Mouse (Mus musculus): ENCODE results near the gene Olfr1337.
"Not testable (repeated sequence)": the region's sequence is repeated elsewhere in the genome, so short reads cannot be mapped to it uniquely, and the experiment has no call there.

The Olfr1337 gene

GRCm38 (mm10) chr4:118782486-118782885 is at the start of gene Olfr1337:
Gene Olfr1337 (minus strand): TSS chr4:118782586.
- in situ Hi-C loops (cut with MboI, MseI): no loop called here

DNA sequence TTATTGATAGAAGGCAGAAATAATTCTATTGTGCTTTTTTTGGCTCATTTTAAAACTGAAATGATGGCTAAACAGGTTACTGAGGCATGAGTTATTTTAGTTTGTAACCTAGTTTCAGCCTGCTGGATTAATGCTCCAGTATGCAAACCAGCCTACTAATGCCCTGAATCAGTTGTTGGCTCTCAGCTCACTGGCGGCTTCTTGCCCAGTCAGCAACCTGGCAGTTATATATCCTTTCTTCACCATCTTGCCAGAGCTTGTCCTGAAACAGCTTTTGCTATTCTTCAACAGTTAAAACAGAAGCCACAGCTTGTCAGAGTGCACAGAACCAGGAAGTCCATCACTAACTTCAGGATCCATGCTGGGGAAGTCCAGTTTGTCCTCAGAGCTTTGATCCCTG is 36.5 kb upstream of the Olfr1337 start:
- in situ Hi-C loops (cut with MboI, MseI): no loop called here

DNA sequence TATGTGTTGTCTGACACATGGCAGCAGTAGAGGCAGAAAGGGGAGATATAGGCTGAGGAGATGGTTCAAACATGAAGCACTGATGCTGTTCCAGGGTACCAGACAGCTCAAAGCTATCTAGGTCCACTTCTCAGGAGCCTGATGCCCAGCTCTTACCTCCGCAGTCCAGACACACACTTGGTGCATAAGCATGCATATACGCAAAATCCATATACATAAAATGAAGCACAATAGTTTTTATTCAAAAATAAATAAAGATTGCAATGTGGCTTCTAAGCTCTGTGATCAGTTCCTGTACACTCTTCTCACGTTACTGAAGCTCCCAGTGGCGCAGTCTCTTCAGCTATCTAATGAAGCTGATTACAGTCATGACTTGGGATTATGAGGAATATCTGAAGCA is 27.5 kb upstream of the Olfr1337 start, which contains the start of gene Olfr1335:
Olfr1335 (minus strand) TSS at position 101 of the 400 bp plus-strand sequence.
- in situ Hi-C loops (cut with MboI, MseI): no loop called here

DNA sequence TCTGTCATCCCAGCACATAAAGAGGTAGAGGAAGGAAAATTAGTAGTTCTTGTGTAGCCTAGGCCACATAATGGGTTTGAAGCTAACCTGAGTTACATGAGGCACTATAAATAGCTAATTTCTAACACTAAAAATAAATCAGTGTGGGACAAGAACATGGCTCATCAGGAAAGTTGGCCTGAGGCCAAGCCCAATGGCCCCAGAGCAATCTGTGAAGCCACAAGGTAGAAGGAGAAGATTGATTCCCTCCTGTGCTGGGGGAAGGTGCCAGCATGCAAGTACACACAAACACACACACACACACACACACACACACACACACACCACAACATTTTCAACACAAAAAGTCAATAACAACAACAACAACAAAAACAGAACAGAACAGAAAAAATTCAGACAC is 10.4 kb upstream of the Olfr1337 start:
- in situ Hi-C loops (cut with MboI, MseI): not testable (repeated sequence)

DNA sequence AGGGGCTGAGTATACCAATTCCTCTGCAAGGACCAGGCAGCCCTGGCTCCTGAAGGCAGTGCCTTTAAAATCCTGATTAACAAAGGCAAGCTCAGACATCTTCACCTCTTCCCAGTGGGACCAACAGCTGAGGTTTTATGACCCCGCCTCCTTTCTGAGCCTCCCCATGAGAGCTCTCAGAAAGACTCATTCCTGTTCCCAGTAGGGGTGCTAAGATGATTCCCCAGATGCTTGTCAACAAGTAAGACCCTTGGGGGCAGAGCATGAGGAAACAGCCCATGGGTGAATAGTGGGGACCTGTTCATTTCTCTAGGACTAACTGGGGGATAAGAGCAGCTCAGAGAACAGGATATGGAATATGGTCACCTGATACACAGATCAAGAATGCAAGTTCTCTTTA is 23.7 kb downstream of the Olfr1337 start, which contains the start of gene Olfr1338:
Olfr1338 (minus strand) TSS at position 101 of the 400 bp plus-strand sequence.
- in situ Hi-C loops (cut with MboI, MseI): no loop called here

GRCm38 (mm10) chr4:118741881-118742280 is 40.5 kb downstream of the Olfr1337 start:
- in situ Hi-C loops (cut with MboI, MseI): no loop called here

GRCm38 (mm10) chr4:118740988-118741698 is 41.2 kb downstream of the Olfr1337 start:
- in situ Hi-C loops (cut with MboI, MseI): no loop called here

GRCm38 (mm10) chr4:118739574-118739973 is 42.8 kb downstream of the Olfr1337 start:
- in situ Hi-C loops (cut with MboI, MseI): no loop called here

- in situ Hi-C loops (cut with MboI, MseI): no loop called here
Measured at GRCm38 (mm10) chr4:118731875-118732274, 50.5 kb downstream of the Olfr1337 start, which contains the start of gene Olfr1339. Gene Olfr1339 (plus strand): TSS chr4:118732175.
